Mouse (Mus musculus) bone marrow macrophage, adult 2 months (primary cell): ENCODE data around the gene Isg20. TPM values are rescaled to one million over a fixed set of nuclear protein-coding genes. Genes with fewer than 3 reads are reported as not detected.
A peak's percentile ranks its signal among the peaks of the same experiment; 100 is the strongest.

Experiments
- H3K27ac ChIP-seq: 2 replicates; pipeline ENCODE4 v1.5.1; 2012; ENCODE audit warnings: low read depth, low read length; ENCODE audit not compliant: insufficient read depth
- H3K4me1 ChIP-seq: 2 replicates; pipeline ENCODE4 v1.6.1; 2012; ENCODE audit warnings: low read length; ENCODE audit not compliant: control insufficient read depth, insufficient read depth
- H3K4me3 ChIP-seq: 2 replicates; pipeline ENCODE4 v1.5.1; 2012; ENCODE audit warnings: mild to moderate bottlenecking, low read length, moderate library complexity; ENCODE audit not compliant: insufficient read depth
- CTCF ChIP-seq: IDR thresholded peaks from 2 replicates; pipeline ENCODE4 v1.5.1; 2012; ENCODE audit warnings: low read depth, mild to moderate bottlenecking, low read length, moderate library complexity
- POLR2A ChIP-seq: IDR thresholded peaks from 2 replicates; pipeline ENCODE4 v1.6.1; 2012; ENCODE audit warnings: mild to moderate bottlenecking, low read depth, low read length, borderline replicate concordance
- polyA plus RNA-seq: library from polyadenylated mRNA; stranded (reverse); fragments of >200 nt; gene quantifications from 2 replicates; pipeline ENCODE4 v1.2.4, GENCODE M21; 2012; ENCODE audit not compliant: missing spikeins, insufficient read depth, insufficient read length

The Isg20 gene
- polyA plus RNA-seq, result 9.1 and 12.4 TPM in 2 replicates

GRCm38 (mm10) chr7:78912974-78913474 is at the start of gene Isg20:
Gene Isg20 (plus strand): TSS chr7:78913424.
- peaks cover 18% of the 10 kb centered on the region for H3K4me1 ChIP-seq

GRCm38 (mm10) chr7:78863796-78864445 is 49.3 kb upstream of the Isg20 start:
- TF ChIP-seq POLR2A (no peak), CTCF (no peak)
- H3K4me1 ChIP-seq, result peaks cover 18% of the 10 kb centered on the region
- H3K4me3 ChIP-seq, result no peak overlapping the region
- H3K27ac ChIP-seq, result no peak overlapping the region

More at GRCm38 (mm10) chr7:78912974-78913474, at the start of gene Isg20:
- Histone ChIP-seq H3K27ac (no peak within 1 kb of the TSS), H3K4me3 (peak within 1 kb of the TSS; percentile 72)
- no peak for TF ChIP-seq CTCF
- TF ChIP-seq POLR2A, result no peak

- no peak overlapping the region for H3K27ac ChIP-seq
- TF ChIP-seq POLR2A (no peak), CTCF (no peak)
- peaks cover 18% of the 10 kb centered on the region for H3K4me1 ChIP-seq
- H3K4me3 ChIP-seq, result no peak overlapping the region
Measured at GRCm38 (mm10) chr7:78864446-78864802, 48.8 kb upstream of the Isg20 start.

- TF ChIP-seq CTCF (no peak), POLR2A (no peak)
- H3K27ac ChIP-seq, result peak overlapping the region; percentile 8; the same call in 1 of the 2 replicates
- H3K4me1 ChIP-seq, result peaks cover 18% of the 10 kb centered on the region
- H3K4me3 ChIP-seq, result no peak overlapping the region
Measured at GRCm38 (mm10) chr7:78865212-78865949, 47.8 kb upstream of the Isg20 start.

- H3K27ac ChIP-seq, result no peak overlapping the region
- H3K4me1 ChIP-seq, result peaks cover 15% of the 10 kb centered on the region
- no peak overlapping the region for H3K4me3 ChIP-seq
- TF ChIP-seq CTCF, result no peak
- TF ChIP-seq POLR2A, result no peak
Measured at GRCm38 (mm10) chr7:78868731-78869130, 44.5 kb upstream of the Isg20 start.

DNA sequence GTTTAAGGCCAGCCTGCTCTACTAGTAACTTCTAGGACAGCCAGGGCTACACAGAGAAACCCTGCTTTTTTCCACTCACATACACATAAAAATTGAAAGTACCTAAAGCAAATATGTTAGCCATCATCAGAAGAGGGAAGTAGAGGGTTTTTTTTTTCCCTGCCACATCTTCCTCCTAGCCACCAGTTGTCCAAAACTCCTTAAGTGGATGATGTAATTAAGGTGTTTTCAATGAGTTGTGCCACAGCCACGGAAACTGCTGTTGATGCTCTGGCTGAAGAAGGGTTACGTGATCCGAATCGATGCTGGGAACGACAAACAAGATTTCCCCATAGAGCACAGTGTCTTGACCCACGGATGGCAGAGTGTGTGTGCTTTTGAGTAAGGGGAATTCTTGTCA is 40.9 kb upstream of the Isg20 start:
- no peak overlapping the region for H3K27ac ChIP-seq
- TF ChIP-seq POLR2A, result no peak
- no peak for TF ChIP-seq CTCF
- no peaks in the 10 kb centered on the region for H3K4me1 ChIP-seq
- no peak overlapping the region for H3K4me3 ChIP-seq

DNA sequence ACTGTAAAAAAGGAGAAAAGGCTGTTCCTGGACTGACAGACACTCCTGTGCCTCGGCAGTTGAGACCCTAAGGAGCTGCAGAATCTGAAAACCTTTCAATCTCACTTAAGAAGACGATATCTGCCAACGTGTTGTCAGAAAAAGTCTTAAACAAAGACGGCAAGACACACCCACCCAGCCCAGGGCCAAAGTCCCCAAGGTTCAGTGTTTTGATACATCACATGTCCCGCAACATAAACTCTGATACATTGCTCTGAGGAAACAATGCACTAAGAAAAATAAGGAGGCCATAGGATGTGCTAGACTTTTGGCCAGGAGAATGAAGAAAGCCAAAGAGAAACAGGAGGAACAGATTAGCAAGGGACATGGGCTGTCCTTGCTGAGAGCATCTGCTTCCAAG is 40.4 kb upstream of the Isg20 start:
- TF ChIP-seq CTCF (no peak), POLR2A (no peak)
- no peak overlapping the region for H3K27ac ChIP-seq
- no peaks in the 10 kb centered on the region for H3K4me1 ChIP-seq
- H3K4me3 ChIP-seq, result no peak overlapping the region

- Histone ChIP-seq H3K27ac (no peak overlapping the region), H3K4me3 (no peak overlapping the region), H3K4me1 (no peaks in the 10 kb centered on the region)
- TF ChIP-seq POLR2A, result no peak
- TF ChIP-seq CTCF, result no peak
Measured at GRCm38 (mm10) chr7:78881607-78882468, 31.4 kb upstream of the Isg20 start.

- H3K27ac ChIP-seq, result no peak overlapping the region
- TF ChIP-seq CTCF (no peak), POLR2A (no peak)
- no peaks in the 10 kb centered on the region for H3K4me1 ChIP-seq
- H3K4me3 ChIP-seq, result no peak overlapping the region
Measured at GRCm38 (mm10) chr7:78882469-78882837, 30.8 kb upstream of the Isg20 start.
